Mouse (Mus musculus) lung, postnatal 0 days (tissue): ENCODE data around the gene Wipi1. TPM values are rescaled to one million over a fixed set of nuclear protein-coding genes. Genes with fewer than 3 reads are reported as not detected.
"Not testable (repeated sequence)": the region's sequence is repeated elsewhere in the genome, so short reads cannot be mapped to it uniquely, and the experiment has no call there.

Experiments used
- ATAC-seq: fragments of 200-750 bp; cut with Nextera tagmentation; 2 replicates; pipeline ENCODE4 v1.8.0; 2017; ENCODE audit warnings: moderate library complexity
- DNase-seq: peaks from one replicate; pipeline ENCODE4 v3.0.0-alpha.2; 2016; ENCODE audit warnings: low spot score
- H3K27ac ChIP-seq: fragments of 300-500 bp; sonication (generic); 2 replicates; pipeline ENCODE4 v1.5.1; 2014; ENCODE audit warnings: antibody characterized with exemption, mild to moderate bottlenecking, low read length, mixed read lengths
- H3K27me3 ChIP-seq: fragments of 300-500 bp; sonication (generic); replicated peaks from 2 replicates; pipeline ENCODE4 v1.6.1; 2014; ENCODE audit warnings: low read length, mixed read lengths; ENCODE audit not compliant: insufficient read depth
- H3K36me3 ChIP-seq: fragments of 300-500 bp; sonication (generic); 2 replicates; pipeline ENCODE4 v1.6.1; 2014; ENCODE audit warnings: low read length, mixed read lengths; ENCODE audit not compliant: insufficient read depth
- H3K4me1 ChIP-seq: fragments of 300-500 bp; sonication (generic); 2 replicates; pipeline ENCODE4 v1.6.1; 2014; ENCODE audit warnings: antibody characterized with exemption, low read depth, low read length, mixed read lengths; ENCODE audit not compliant: insufficient read depth
- H3K4me2 ChIP-seq: fragments of 300-500 bp; sonication (generic); replicated peaks from 2 replicates; pipeline ENCODE4 v1.6.1; 2014; ENCODE audit warnings: low read depth, mild to moderate bottlenecking, low read length, moderate library complexity, mixed read lengths
- H3K4me3 ChIP-seq: fragments of 300-500 bp; sonication (generic); 2 replicates; pipeline ENCODE4 v1.5.1; 2014; ENCODE audit warnings: low read depth, low read length
- H3K9ac ChIP-seq: fragments of 300-500 bp; sonication (generic); replicated peaks from 2 replicates; pipeline ENCODE4 v1.6.1; 2014; ENCODE audit warnings: low read depth, mild to moderate bottlenecking
- H3K9me3 ChIP-seq: fragments of 300-500 bp; sonication (generic); 2 replicates; pipeline ENCODE4 v1.6.1; 2016; ENCODE audit warnings: low read length, mixed read lengths
- CTCF ChIP-seq: IDR thresholded peaks from 2 replicates; pipeline ENCODE4 v1.5.1; 2016; ENCODE audit warnings: antibody characterized with exemption, mild to moderate bottlenecking
- EP300 ChIP-seq: IDR thresholded peaks from 2 replicates; pipeline ENCODE4 v1.6.1; 2016; ENCODE audit warnings: antibody characterized with exemption, mild to moderate bottlenecking, control low read depth
- WGBS: fragments of 180-500 bp; shearing (Covaris S2); extraction: QIAGEN DNeasy Blood & Tissue Kit; methylation state at CpG from one replicate; pipeline ENCODE4 v1.1.7; 2014; 5-methylcytosine and 5-hydroxymethylcytosine counted together
- polyA plus RNA-seq: library from polyadenylated mRNA; unstranded; fragments of >200 nt; fragmentation: Nextera tagmentation; extraction: Ambion mirVana; gene quantifications from 2 replicates; pipeline ENCODE4 v1.2.1, GENCODE M21; 2015

Gene Wipi1
- polyA plus RNA-seq, 1 experiment from 2014 or later: 65.1 TPM

- ATAC-seq (peak; percentile 31; the same call in 1 of the 2 replicates), DNase-seq (peak; percentile 32)
- H3K4me1 ChIP-seq: peaks cover 6% of the 10 kb centered on the region; the same call in 1 of the 2 replicates
- H3K27ac ChIP-seq: no peak overlapping the region
- no peak for TF ChIP-seq EP300
- no peak for TF ChIP-seq CTCF
- no peak overlapping the region for H3K4me3 ChIP-seq
- H3K27me3 ChIP-seq: no peaks in the 10 kb centered on the region
- 61% methylated on average over 7 of the region's 7 CpGs for WGBS
- no peaks in the 10 kb centered on the region for H3K36me3 ChIP-seq
- no peaks in the 10 kb centered on the region for H3K9me3 ChIP-seq
- no peak overlapping the region for H3K9ac ChIP-seq
- peak overlapping the region; percentile 45; the same call in 1 of the 2 replicates for H3K4me2 ChIP-seq
These were observed 11.5 kb upstream of the Wipi1 start for GRCm38 (mm10) chr11:109623238-109623637.

DNA sequence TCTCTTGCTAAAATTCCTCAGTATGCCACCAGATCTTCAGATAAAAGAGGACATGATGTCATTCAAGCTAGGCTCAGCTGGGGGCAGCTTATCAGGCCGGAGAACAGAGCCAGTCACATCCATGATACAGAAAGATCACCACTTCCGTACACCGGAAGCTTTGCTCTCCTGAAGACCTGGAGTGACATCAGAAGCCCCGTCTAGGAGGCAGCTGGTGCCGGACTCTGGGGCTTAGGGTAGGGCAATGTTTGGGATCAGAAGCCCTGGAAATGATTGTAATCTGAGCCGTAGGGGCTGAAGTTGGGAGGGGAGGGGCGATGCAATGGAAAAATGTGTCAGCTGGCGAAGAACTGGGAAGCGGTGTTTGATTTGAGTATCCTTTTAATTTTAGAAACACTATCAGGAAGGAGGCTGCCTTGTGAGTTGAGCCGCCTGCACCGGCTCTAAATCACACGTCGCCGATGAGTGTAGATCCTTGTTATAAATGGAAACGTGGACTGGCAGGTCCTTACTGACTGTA, 10.8 kb upstream of the Wipi1 start:
- Histone ChIP-seq H3K27me3 (no peaks in the 10 kb centered on the region), H3K9ac (peak overlapping the region; percentile 20; the same call in 1 of the 2 replicates), H3K27ac (0 out of 2 replicates have a peak overlapping the region, but pooled peaks have one; percentile 27), H3K4me1 (peaks cover 6% of the 10 kb centered on the region; the same call in 1 of the 2 replicates), H3K4me2 (peak overlapping the region; percentile 45), H3K36me3 (no peaks in the 10 kb centered on the region), H3K9me3 (no peaks in the 10 kb centered on the region), H3K4me3 (0 out of 2 replicates have a peak overlapping the region, but pooled peaks have one; percentile 2)
- no peak for TF ChIP-seq CTCF
- TF ChIP-seq EP300: peak; percentile 62; the same call in 1 of the 2 replicates
- DNase-seq (peak; percentile 61), ATAC-seq (peak; percentile 78)
- WGBS: 3% methylated on average over 15 of the region's 15 CpGs

- Histone ChIP-seq H3K9ac (no peak overlapping the region), H3K9me3 (no peaks in the 10 kb centered on the region), H3K27me3 (no peaks in the 10 kb centered on the region), H3K4me2 (no peak overlapping the region), H3K4me3 (no peak overlapping the region), H3K27ac (no peak overlapping the region), H3K4me1 (peaks cover 6% of the 10 kb centered on the region; the same call in 1 of the 2 replicates), H3K36me3 (no peaks in the 10 kb centered on the region)
- WGBS: 10% methylated on average over 2 of the region's 2 CpGs
- peak; percentile 71 for DNase-seq
- ATAC-seq: no peak
- TF ChIP-seq CTCF (peak; percentile 88), EP300 (no peak)
These were observed 9.4 kb upstream of the Wipi1 start for GRCm38 (mm10) chr11:109621183-109621582.

GRCm38 (mm10) chr11:109620356-109620755, 8.6 kb upstream of the Wipi1 start:
- TF ChIP-seq CTCF: no peak
- TF ChIP-seq EP300: no peak
- DNase-seq (no peak), ATAC-seq (no peak)
- no peaks in the 10 kb centered on the region for H3K9me3 ChIP-seq
- no peak overlapping the region for H3K27ac ChIP-seq
- H3K36me3 ChIP-seq: no peaks in the 10 kb centered on the region
- H3K4me1 ChIP-seq: peaks cover 6% of the 10 kb centered on the region; the same call in 1 of the 2 replicates
- H3K27me3 ChIP-seq: no peaks in the 10 kb centered on the region
- H3K4me3 ChIP-seq: no peak overlapping the region
- no peak overlapping the region for H3K4me2 ChIP-seq
- 82% methylated on average over 6 of the region's 6 CpGs for WGBS
- H3K9ac ChIP-seq: no peak overlapping the region

GRCm38 (mm10) chr11:109619055-109619454, 7.3 kb upstream of the Wipi1 start:
- whole genome bisulfite sequencing: 26% methylated on average over 8 of the region's 8 CpGs
- peak; percentile 75 for TF ChIP-seq CTCF
- H3K36me3 ChIP-seq, H3K4me2 ChIP-seq, H3K9me3 ChIP-seq, ATAC-seq, H3K4me3 ChIP-seq, H3K9ac ChIP-seq, H3K4me1 ChIP-seq, H3K27ac ChIP-seq, H3K27me3 ChIP-seq: not testable (repeated sequence)
- DNase-seq: peak; percentile 57

- 34% methylated on average over 4 of the region's 4 CpGs for WGBS
- H3K27ac ChIP-seq: peak overlapping the region; percentile 35; the same call in 1 of the 2 replicates
- no peaks in the 10 kb centered on the region for H3K27me3 ChIP-seq
- TF ChIP-seq EP300: no peak
- TF ChIP-seq CTCF: no peak
- no peak overlapping the region for H3K4me2 ChIP-seq
- no peaks in the 10 kb centered on the region for H3K4me1 ChIP-seq
- no peak for ATAC-seq
- no peak overlapping the region for H3K4me3 ChIP-seq
- peak; percentile 17 for DNase-seq
- H3K9me3 ChIP-seq: no peaks in the 10 kb centered on the region
- H3K9ac ChIP-seq: no peak overlapping the region
- no peaks in the 10 kb centered on the region for H3K36me3 ChIP-seq
These were observed 5.0 kb upstream of the Wipi1 start for GRCm38 (mm10) chr11:109616766-109617165.
